Mouse (Mus musculus) intestine, postnatal 0 days (tissue): ENCODE data around the gene Hes2. TPM values are rescaled to one million over a fixed set of nuclear protein-coding genes. Genes with fewer than 3 reads are reported as not detected.

Experiments used
- ATAC-seq: fragments of 200-750 bp; cut with Nextera tagmentation; 2 replicates; pipeline ENCODE4 v1.8.0; 2017; ENCODE audit warnings: mild to moderate bottlenecking, moderate TSS enrichment, moderate library complexity
- H3K27ac ChIP-seq: fragments of 300-500 bp; sonication (generic); 2 replicates; pipeline ENCODE4 v1.5.1; 2014; ENCODE audit warnings: mild to moderate bottlenecking, low read depth, low read length, moderate library complexity
- H3K27me3 ChIP-seq: fragments of 300-500 bp; sonication (generic); replicated peaks from 2 replicates; pipeline ENCODE4 v1.6.1; 2014; ENCODE audit warnings: low read length, mixed read lengths; ENCODE audit not compliant: control insufficient read depth, insufficient read depth
- H3K36me3 ChIP-seq: fragments of 300-500 bp; sonication (generic); 2 replicates; pipeline ENCODE4 v1.6.1; 2014; ENCODE audit warnings: mild to moderate bottlenecking, moderate library complexity; ENCODE audit not compliant: control insufficient read depth, insufficient read depth
- H3K4me1 ChIP-seq: fragments of 300-500 bp; sonication (generic); replicated peaks from 2 replicates; pipeline ENCODE4 v1.6.1; 2014; ENCODE audit warnings: antibody characterized with exemption, low read length, mixed read lengths; ENCODE audit not compliant: control insufficient read depth, insufficient read depth
- H3K4me2 ChIP-seq: fragments of 300-500 bp; sonication (generic); replicated peaks from 2 replicates; pipeline ENCODE4 v1.6.1; 2014; ENCODE audit warnings: low read depth, mild to moderate bottlenecking, moderate library complexity
- H3K4me3 ChIP-seq: fragments of 300-500 bp; sonication (generic); 2 replicates; pipeline ENCODE4 v1.5.1; 2014; ENCODE audit warnings: low read depth, low read length
- H3K9ac ChIP-seq: fragments of 300-500 bp; sonication (generic); 2 replicates; pipeline ENCODE4 v1.6.1; 2014; ENCODE audit warnings: mild to moderate bottlenecking, low read depth, low read length
- H3K9me3 ChIP-seq: fragments of 300-500 bp; sonication (generic); 2 replicates; pipeline ENCODE4 v1.6.1; 2016; ENCODE audit warnings: mixed run types; ENCODE audit not compliant: control insufficient read depth
- CTCF ChIP-seq: sonication (generic); IDR thresholded peaks from 2 replicates; pipeline ENCODE4 v1.5.1; 2016; ENCODE audit warnings: low read depth, mild to moderate bottlenecking, control low read depth, antibody characterized with exemption, moderate library complexity
- WGBS: fragments of 180-500 bp; shearing (Covaris S2); extraction: QIAGEN DNeasy Blood & Tissue Kit; methylation state at CpG from one replicate; pipeline ENCODE4 v1.1.7; 2014; 5-methylcytosine and 5-hydroxymethylcytosine counted together
- polyA plus RNA-seq: library from polyadenylated mRNA; unstranded; fragments of >200 nt; fragmentation: Nextera tagmentation; extraction: Ambion mirVana; gene quantifications from 2 replicates; pipeline ENCODE4 v1.2.1, GENCODE M21; 2015

Gene Hes2
- polyA plus RNA-seq, 1 experiment from 2014 or later = 8.6 TPM

DNA sequence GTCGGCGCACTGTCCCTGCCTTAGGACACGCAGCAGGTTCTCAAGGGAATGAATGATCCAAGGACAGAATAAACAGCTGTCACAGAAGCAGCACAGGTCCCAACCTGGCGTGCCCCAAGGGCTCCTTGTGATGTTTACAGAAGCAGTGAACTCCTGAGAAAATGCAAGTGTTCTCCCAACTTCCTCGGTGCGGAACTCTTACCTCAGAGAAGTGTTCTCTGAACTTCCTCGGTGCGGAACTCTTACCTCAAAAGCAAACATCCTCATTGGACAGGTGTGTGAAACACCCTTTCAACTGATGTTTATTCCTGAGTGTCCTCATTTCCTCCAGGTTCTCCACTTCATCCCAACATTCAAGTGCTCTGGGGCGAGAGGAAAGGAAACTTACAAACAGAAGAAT is 15.3 kb downstream of the Hes2 start:
- no peaks in the 10 kb centered on the region for H3K9me3 ChIP-seq
- H3K27ac ChIP-seq = no peak overlapping the region
- 72% methylated on average over 9 of the region's 9 CpGs for WGBS
- H3K4me1 ChIP-seq = peaks cover 5% of the 10 kb centered on the region; the same call in 1 of the 2 replicates
- H3K27me3 ChIP-seq = 0 out of 2 replicates have a peak, but pooled peaks cover 3% of the 10 kb centered on the region
- TF ChIP-seq CTCF = no peak
- no peak overlapping the region for H3K4me3 ChIP-seq
- no peak overlapping the region for H3K4me2 ChIP-seq
- H3K9ac ChIP-seq = no peak overlapping the region
- no peak for ATAC-seq
- H3K36me3 ChIP-seq = no peaks in the 10 kb centered on the region

DNA sequence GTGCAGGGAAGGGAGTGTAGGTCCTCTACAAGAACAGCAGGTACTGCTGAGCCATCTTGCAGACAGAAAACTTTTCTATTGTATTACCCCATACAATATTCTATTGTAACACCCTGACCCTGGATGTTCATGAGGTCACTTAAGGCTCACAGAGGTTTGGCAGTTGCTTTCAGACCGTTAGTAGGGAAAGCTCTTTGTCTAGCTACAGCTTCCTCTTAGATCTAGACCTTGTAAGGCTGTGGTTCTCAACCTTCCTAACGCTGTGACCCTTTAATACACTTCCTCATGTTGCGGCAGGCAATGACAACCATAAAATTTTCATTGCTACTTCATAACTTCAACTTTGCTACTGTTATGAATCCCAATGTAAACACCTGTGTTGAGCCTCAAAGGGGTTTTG is 18.0 kb downstream of the Hes2 start:
- Histone ChIP-seq H3K4me2 (0 out of 2 replicates have a peak overlapping the region, but pooled peaks have one; percentile 98), H3K4me1 (peaks cover 5% of the 10 kb centered on the region; the same call in 1 of the 2 replicates), H3K27me3 (0 out of 2 replicates have a peak, but pooled peaks cover 3% of the 10 kb centered on the region), H3K4me3 (no peak overlapping the region), H3K9me3 (no peaks in the 10 kb centered on the region), H3K27ac (no peak overlapping the region), H3K36me3 (no peaks in the 10 kb centered on the region), H3K9ac (no peak overlapping the region)
- no peak for ATAC-seq
- no peak for TF ChIP-seq CTCF
- 49% methylated on average over 3 of the region's 3 CpGs for WGBS

DNA sequence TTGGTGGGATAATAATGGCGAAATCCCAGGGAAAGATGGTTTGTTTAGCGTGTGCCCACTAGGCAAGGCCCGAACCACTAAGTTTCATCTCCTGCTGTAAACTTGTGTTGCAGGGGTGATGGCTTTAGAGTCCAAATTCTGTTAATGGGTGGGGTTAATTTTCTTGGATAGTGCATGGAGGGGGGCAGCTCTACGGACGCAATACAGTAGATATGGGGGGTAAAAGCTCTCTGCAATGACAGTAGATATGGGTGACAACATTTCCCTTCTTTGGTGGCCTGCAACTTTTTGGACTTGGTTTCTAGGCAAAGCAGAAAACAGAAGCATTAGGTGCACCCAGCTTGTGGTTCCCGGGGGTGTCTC is 18.5 kb downstream of the Hes2 start:
- TF ChIP-seq CTCF = no peak
- Histone ChIP-seq H3K4me1 (peaks cover 5% of the 10 kb centered on the region; the same call in 1 of the 2 replicates), H3K36me3 (no peaks in the 10 kb centered on the region), H3K4me3 (peak overlapping the region; percentile 65), H3K27me3 (0 out of 2 replicates have a peak, but pooled peaks cover 3% of the 10 kb centered on the region), H3K4me2 (peak overlapping the region; percentile 98), H3K9me3 (no peaks in the 10 kb centered on the region), H3K27ac (peak overlapping the region; percentile 76; the same call in 1 of the 2 replicates), H3K9ac (peak overlapping the region; percentile 65)
- ATAC-seq = no peak
- 54% methylated on average over 6 of the region's 6 CpGs for WGBS

DNA sequence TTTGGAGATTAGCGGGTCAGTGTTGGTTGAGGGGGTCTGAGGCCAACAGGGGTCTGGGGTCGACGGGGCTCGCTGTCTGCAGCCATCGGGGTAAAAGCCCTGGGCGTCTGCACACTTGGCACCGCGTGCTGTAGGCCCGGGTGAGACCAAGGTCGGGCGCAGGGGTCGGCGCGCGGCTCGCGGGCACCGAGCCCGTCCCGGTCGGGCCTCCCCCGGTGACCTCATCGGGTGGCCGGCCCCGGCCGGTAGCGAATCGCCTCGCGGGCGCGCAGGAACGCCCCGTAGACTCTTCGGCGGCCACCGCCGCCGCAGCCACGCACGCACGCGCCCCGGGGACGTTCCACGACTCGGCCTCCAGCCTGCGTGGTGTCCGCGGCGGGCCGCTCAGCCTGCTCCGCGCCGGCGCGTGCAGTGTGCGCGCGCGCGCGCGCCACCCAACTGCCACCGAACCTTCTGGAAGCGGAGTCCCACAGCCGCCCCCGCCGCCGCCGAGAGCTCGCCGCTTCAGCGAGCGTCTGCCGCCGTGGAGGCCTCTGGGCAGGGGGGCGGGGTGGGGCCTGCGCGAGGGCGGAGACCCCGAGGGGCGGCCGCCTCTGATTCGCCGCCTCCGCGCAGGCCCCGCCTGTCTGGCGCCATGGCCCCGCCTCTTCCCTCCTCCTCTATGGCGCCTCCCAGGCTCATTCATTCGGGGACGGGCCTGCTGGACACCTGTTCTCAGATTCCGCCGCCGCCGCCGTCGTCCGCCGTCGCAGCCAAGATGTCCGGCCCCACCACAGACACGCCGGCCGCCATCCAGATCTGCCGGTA is 19.1 kb downstream of the Hes2 start, which contains the start of gene Acot7:
Gene Acot7, plus strand, starts transcription at position 598 of the 807 bp plus-strand sequence.
- Histone ChIP-seq H3K4me1 (peaks cover 5% of the 10 kb centered on the region; the same call in 1 of the 2 replicates), H3K9me3 (no peaks in the 10 kb centered on the region), H3K4me3 (peak within 1 kb of the TSS; percentile 65), H3K4me2 (peak within 1 kb of the TSS; percentile 98), H3K27ac (peak within 1 kb of the TSS; percentile 76), H3K9ac (peak within 1 kb of the TSS; percentile 65), H3K36me3 (no peaks in the 10 kb centered on the region), H3K27me3 (0 out of 2 replicates have a peak, but pooled peaks cover 3% of the 10 kb centered on the region)
- peak; percentile 96 for ATAC-seq
- WGBS = under 1% methylated on average over 94 of the region's 108 CpGs
- TF ChIP-seq CTCF = no peak

DNA sequence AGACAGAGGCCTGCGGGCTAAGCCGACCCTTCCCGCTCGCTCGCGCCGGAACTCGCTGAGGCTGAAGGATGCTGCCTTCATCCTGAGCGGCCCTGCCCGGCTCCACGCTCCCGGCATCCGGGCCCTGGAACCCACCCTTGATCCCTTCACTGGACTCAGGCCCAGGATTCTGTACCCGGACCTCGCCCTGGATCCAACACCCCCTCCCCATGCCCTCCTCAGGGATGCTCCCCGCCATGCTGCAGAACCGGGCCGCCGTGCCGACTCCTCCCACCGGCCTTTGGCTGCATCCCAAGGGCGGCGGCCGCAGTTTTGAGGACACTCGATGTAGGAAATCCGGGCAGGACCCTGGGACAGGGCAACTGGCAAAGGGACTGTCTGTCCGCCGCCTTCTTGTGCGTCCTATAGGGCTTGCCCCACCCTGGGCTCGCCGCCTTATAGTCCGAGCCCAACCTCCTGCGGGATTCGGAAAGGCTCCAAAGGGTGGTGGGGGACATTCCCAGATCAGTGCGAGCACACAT is 19.7 kb downstream of the Hes2 start:
- no peak overlapping the region for H3K27ac ChIP-seq
- H3K4me1 ChIP-seq = peaks cover 5% of the 10 kb centered on the region; the same call in 1 of the 2 replicates
- peak overlapping the region; percentile 98 for H3K4me2 ChIP-seq
- H3K9ac ChIP-seq = peak overlapping the region; percentile 34; the same call in 1 of the 2 replicates
- peak; percentile 23 for ATAC-seq
- H3K4me3 ChIP-seq = peak overlapping the region; percentile 65
- TF ChIP-seq CTCF = no peak
- no peaks in the 10 kb centered on the region for H3K9me3 ChIP-seq
- H3K36me3 ChIP-seq = no peaks in the 10 kb centered on the region
- 0 out of 2 replicates have a peak, but pooled peaks cover 3% of the 10 kb centered on the region for H3K27me3 ChIP-seq
- under 1% methylated on average over 35 of the region's 35 CpGs for WGBS

DNA sequence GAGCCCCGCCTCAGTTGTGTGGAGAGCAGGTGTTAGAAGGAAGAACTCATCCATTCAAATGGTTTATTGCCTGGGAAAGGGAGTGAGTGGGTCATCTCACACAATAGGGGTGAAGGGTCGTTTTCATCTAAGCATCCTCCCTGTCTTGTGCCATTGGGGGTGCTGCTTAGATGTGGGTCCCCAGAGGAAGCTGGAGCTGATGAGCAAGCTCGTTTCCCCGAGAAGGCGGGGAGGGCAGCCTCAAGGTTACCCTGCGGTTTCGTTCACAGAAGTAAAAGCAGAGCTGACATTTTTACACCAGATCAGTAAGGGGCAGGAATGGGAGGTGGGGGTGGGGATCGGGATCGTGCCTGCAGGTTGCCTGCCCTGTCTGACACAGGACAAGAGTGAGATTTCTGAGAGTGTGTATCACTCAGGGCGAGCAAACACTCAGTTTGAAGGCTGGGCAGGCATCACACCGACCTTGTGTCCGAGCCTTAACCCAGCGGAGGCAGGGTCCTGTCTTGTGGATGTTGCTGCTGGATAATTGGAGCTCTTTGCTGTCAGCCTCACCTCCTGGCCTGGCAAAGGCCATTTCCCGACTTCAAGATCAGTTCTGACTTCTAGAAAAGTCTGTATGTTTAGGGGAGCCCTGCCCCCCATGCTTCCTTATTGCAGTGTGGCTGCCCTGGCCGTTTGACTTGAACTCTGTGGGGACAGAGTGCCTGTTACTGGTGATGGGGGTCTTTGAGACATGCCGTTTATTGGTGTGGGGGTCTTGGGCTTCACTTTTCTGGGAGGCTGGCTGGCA is 20.4 kb downstream of the Hes2 start:
- Histone ChIP-seq H3K9ac (no peak overlapping the region), H3K27ac (no peak overlapping the region)

More for the DNA sequence above, 20.4 kb downstream of the Hes2 start:
- Histone ChIP-seq H3K4me2 (peak overlapping the region; percentile 98), H3K9me3 (no peaks in the 10 kb centered on the region), H3K4me1 (peaks cover 5% of the 10 kb centered on the region; the same call in 1 of the 2 replicates), H3K4me3 (peak overlapping the region; percentile 65), H3K36me3 (no peaks in the 10 kb centered on the region), H3K27me3 (0 out of 2 replicates have a peak, but pooled peaks cover 3% of the 10 kb centered on the region)
- 26% methylated on average over 16 of the region's 16 CpGs for WGBS
- no peak for TF ChIP-seq CTCF
- ATAC-seq = no peak
